Mouse (Mus musculus) retina, postnatal 1 day (tissue): Measurements from ENCODE around the gene Nup54.

Source experiments
- DNase-seq: peaks from one replicate; pipeline ENCODE4 v3.0.0-alpha.2; 2012

The Nup54 gene

DNA sequence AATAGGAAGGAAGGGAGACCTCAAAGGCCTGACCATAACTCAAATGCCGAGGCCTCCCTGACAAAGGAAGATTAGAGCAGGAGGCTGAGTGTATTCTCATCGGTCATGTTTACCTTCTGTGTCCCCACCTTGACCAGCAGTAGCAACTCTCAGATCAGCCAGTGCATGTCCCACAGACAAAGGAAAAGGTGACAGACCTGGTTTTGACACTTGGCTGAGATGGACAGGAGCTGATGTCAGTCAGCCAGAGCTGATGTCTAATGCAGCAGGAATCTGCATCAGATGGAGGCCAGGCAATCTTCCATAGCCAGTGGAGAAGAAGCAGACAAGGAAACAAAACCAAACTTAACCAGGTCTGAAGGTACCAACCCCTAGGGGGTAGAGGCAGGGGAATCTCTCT is 62.4 kb downstream of the Nup54 start:
- no peak for DNase-seq

- peak; percentile 92 for DNase-seq
Observed at GRCm38 (mm10) chr5:92371361-92371976, 63.5 kb downstream of the Nup54 start.

DNA sequence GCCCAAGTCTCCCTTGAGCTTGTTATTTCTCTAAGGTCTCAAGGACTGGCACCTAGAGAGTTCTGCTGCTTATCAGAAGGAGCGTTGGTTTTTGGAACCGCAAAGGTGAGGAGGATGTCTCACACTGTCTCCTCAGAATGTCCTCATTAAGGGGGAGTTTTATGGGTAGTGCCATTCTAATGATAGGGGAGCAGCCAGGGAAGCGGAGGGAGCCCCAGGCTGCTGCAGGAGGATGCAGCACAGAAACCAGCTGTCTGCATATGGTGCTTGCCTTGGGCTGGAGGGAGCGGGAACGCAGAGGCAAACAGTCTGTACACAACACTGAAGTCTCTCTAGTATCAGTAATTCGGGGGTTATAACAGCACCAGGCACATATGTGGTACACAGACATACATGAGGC is 64.1 kb downstream of the Nup54 start:
- no peak for DNase-seq

- DNase-seq: no peak
Observed at GRCm38 (mm10) chr5:92370392-92370791, 64.6 kb downstream of the Nup54 start.

GRCm38 (mm10) chr5:92369151-92369994 is 65.6 kb downstream of the Nup54 start:
- DNase-seq: peak; percentile 61

- DNase-seq: no peak
Observed at GRCm38 (mm10) chr5:92368392-92368791, 66.6 kb downstream of the Nup54 start.

- DNase-seq: no peak
Observed at GRCm38 (mm10) chr5:92366565-92366964, 68.5 kb downstream of the Nup54 start.
